Mouse (Mus musculus): Measurements from ENCODE around the gene Fam104a. TPM values are rescaled to one million over a fixed set of nuclear protein-coding genes. Genes with fewer than 3 reads are reported as not detected.

Fam104a gene
- polyA plus RNA-seq, 1 experiment from 2014 or later = 57.6 TPM

- H3K4me1 ChIP-seq = peaks cover 44% of the 10 kb centered on the region
- 31% methylated on average over 14 of the region's 14 CpGs for WGBS
- H3K36me3 ChIP-seq (replicated peaks) = no peaks in the 10 kb centered on the region
- H3K4me3 ChIP-seq = no peak overlapping the region
- peak; percentile 79 for DNase-seq (ENCODE audit: low spot score)
- no peaks in the 10 kb centered on the region for H3K9me3 ChIP-seq
- H3K27ac ChIP-seq (replicated peaks) = no peak overlapping the region
- H3K27me3 ChIP-seq (replicated peaks; ENCODE audit: low read depth, poor library complexity, severe bottlenecking) = peaks cover 71% of the 10 kb centered on the region
Measured at GRCm38 (mm10) chr11:113617132-113617911, 66.6 kb downstream of the Fam104a start.

- no peaks in the 10 kb centered on the region for H3K9me3 ChIP-seq
- WGBS = 87% methylated on average over 6 of the region's 6 CpGs
- no peak overlapping the region for H3K27ac ChIP-seq (replicated peaks)
- H3K4me1 ChIP-seq = peaks cover 37% of the 10 kb centered on the region
- no peaks in the 10 kb centered on the region for H3K36me3 ChIP-seq (replicated peaks)
- H3K4me3 ChIP-seq = no peak overlapping the region
- no peak for DNase-seq (ENCODE audit: low spot score)
- peaks cover 45% of the 10 kb centered on the region for H3K27me3 ChIP-seq (replicated peaks; ENCODE audit: low read depth, poor library complexity, severe bottlenecking)
Measured at GRCm38 (mm10) chr11:113614476-113614875, 69.5 kb downstream of the Fam104a start.

- peak overlapping the region; percentile 29 for H3K4me3 ChIP-seq
- peaks cover 23% of the 10 kb centered on the region for H3K27me3 ChIP-seq (replicated peaks; ENCODE audit: low read depth, poor library complexity, severe bottlenecking)
- no peaks in the 10 kb centered on the region for H3K36me3 ChIP-seq (replicated peaks)
- H3K9me3 ChIP-seq = no peaks in the 10 kb centered on the region
- peak overlapping the region; percentile 63 for H3K27ac ChIP-seq (replicated peaks)
- H3K4me1 ChIP-seq = peaks cover 13% of the 10 kb centered on the region
- whole genome bisulfite sequencing = 27% methylated on average over 24 of the region's 24 CpGs
- DNase-seq (ENCODE audit: low spot score) = peak; percentile 74
Measured at GRCm38 (mm10) chr11:113611664-113612611, 72.0 kb downstream of the Fam104a start.

Other genes starting within 250 kb of the Fam104a start
- 2.1 and 4.2 TPM in 2 replicates for gene Sstr2, start 64.8 kb downstream of the Fam104a start, polyA plus RNA-seq (2016; fragmentation: Nextera tagmentation; extraction: Ambion mirVana)
- 27.4 and 28.1 TPM in 2 replicates for gene Cog1, start 35.0 kb downstream of the Fam104a start, polyA plus RNA-seq (2016; fragmentation: Nextera tagmentation; extraction: Ambion mirVana)
- 17.0 and 17.2 TPM in 2 replicates for gene Slc39a11, start 34.1 kb downstream of the Fam104a start, polyA plus RNA-seq (2016; fragmentation: Nextera tagmentation; extraction: Ambion mirVana)
- gene D11Wsu47e, start 257 bp upstream of the Fam104a start, polyA plus RNA-seq (2016; fragmentation: Nextera tagmentation; extraction: Ambion mirVana) = 26.4 and 28.0 TPM in 2 replicates
- 0.34 and 0.69 TPM in 2 replicates for gene Cpsf4l, start 25.9 kb upstream of the Fam104a start, polyA plus RNA-seq (2016; fragmentation: Nextera tagmentation; extraction: Ambion mirVana)
- 117 TPM in 2 replicates for gene Cdc42ep4, start 67.7 kb upstream of the Fam104a start, polyA plus RNA-seq (2016; fragmentation: Nextera tagmentation; extraction: Ambion mirVana)

Measured in embryonic facial prominence, embryonic 10.5 days (tissue).